Mouse (Mus musculus): ENCODE results near the gene Acat2.
"Not testable (repeated sequence)": the region's sequence is repeated elsewhere in the genome, so short reads cannot be mapped to it uniquely, and the experiment has no call there.

The Acat2 gene

GRCm38 (mm10) chr17:12904349-12904748, 56.2 kb downstream of the Acat2 start:
- no peak for DNase-seq

DNA sequence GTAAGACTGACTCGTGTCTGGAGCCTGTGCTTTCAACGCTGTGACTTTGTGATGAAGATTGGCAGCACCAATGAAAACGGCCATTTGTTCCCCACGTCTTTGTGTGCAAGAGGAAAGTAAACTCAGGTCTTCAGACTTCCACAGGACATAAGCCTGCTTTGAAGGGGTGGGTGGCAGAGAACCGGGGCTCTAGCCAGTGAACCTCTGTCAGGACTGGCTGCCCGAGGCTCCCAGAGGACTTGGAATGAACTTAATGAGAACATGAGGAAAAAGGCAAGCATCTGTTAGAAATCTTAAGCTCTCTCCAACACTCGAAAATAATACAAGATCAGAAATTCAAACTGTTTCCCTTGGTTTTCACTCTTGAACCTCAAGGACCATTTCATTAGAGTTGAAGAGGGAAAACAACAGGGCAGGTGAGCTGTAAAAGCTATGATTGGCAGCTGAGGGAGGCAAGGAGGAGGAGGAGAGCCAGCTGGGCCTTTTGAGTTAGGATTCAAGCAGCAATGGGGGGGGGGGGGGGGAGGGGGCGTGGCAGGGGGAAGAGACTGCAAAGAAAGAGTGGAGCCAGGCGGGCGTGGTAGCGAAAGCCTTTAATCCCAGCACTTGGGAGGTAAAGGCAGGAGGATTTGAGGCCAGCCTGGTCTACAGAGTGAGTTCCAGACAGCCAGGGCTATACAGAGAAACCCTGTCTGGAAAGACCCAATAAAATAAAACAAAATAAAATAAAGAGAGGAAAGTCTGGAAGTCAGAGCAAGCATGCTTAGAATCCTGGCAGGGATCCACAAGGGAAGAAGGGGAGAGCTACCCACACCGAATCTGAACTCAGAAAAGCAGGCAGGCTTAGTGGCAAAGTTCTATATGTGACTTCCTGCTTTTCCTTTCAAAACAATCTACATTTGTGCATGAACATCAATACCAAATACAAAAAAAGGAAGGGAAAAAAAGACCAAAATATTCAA, 56.9 kb downstream of the Acat2 start:
- DNase-seq, result no peak

DNA sequence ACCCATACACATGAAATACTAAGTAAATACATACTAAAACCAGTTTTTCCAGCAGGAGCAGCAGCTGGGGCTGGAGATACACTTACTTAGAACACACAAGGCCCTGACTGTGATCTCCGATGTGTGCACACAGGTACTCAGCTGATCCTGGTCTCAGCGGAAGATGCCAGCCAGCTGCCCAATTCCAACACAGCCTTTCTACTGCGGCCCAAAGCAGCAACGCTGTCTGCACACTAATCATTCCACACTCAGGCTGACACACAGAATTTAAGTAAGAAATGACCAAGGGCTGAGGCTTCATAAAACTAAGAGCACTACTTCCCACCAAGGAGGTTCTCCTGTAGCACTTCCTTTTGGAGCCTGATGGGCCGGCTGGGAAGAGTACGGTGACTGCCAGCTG, 58.3 kb downstream of the Acat2 start:
- DNase-seq, result no peak

- DNase-seq, result not testable (repeated sequence)
These were observed 61.9 kb downstream of the Acat2 start for GRCm38 (mm10) chr17:12898607-12899006.

DNA sequence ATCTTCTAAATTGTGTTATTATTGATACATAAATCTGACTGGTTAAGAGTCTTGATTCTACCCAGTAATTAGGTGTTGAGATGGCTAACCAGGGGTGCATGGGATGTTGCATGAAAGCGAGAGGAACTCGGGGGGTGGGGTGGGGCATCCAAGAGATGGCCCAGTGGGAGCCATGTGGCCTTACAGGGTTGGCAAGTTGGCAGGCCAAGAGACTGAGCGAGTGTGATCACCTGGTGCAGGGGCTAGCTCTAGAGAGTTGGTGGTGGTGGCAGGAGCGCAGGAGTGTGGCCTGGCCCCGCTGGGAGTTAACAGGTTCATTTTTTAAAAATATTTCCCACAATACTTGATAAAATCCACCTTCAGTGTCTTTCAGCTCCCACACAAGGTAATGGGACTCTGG, 62.9 kb downstream of the Acat2 start:
- no peak for DNase-seq

Measured in kidney, adult 18-20 months (tissue).